Mouse (Mus musculus) spleen, adult 2 months (tissue): ENCODE results near the gene Pip5k1a.

Experiments
- CTCF ChIP-seq: fragments of 200-500 bp; IDR thresholded peaks from 2 replicates; pipeline ENCODE4 v1.5.1; 2011; ENCODE audit warnings: mild to moderate bottlenecking, inconsistent platforms; ENCODE audit not compliant: insufficient read depth, insufficient read length, insufficient replicate concordance; ENCODE audit errors: extremely low read depth
- POLR2A ChIP-seq: fragments of 200-500 bp; IDR thresholded peaks from 2 replicates; pipeline ENCODE4 v1.6.1; 2011; ENCODE audit warnings: low read depth, low read length, inconsistent platforms

GRCm38 (mm10) chr3:95014428-95015151, 92.1 kb downstream of the Pip5k1a start:
- TF ChIP-seq POLR2A (no peak), CTCF (no peak)
